Mouse (Mus musculus) liver, adult 2 months (tissue): ENCODE measurements around the gene Cacna1c.

Source experiments
- CTCF ChIP-seq: fragments of 200-500 bp; IDR thresholded peaks from 2 replicates; pipeline ENCODE4 v1.5.1; 2011; ENCODE audit warnings: low read depth, low read length, control low read depth
- POLR2A ChIP-seq: fragments of 200-500 bp; IDR thresholded peaks from 2 replicates; pipeline ENCODE4 v1.6.1; 2011; ENCODE audit warnings: low read length, control low read depth; ENCODE audit not compliant: insufficient read depth; ENCODE audit errors: extremely low read depth

- TF ChIP-seq CTCF, result no peak
- no peak for TF ChIP-seq POLR2A
Observed at GRCm38 (mm10) chr6:119191478-119191877, 4.7 kb downstream of the Cacna1c start.
